Mouse (Mus musculus): Measurements from ENCODE around the gene 1110032A03Rik. TPM values are rescaled to one million over a fixed set of nuclear protein-coding genes. Genes with fewer than 3 reads are reported as not detected.
A peak's percentile ranks its signal among the peaks of the same experiment; 100 is the strongest.

Gene 1110032A03Rik
- polyA plus RNA-seq, 1 experiment from 2014 or later = 35.6 TPM

DNA sequence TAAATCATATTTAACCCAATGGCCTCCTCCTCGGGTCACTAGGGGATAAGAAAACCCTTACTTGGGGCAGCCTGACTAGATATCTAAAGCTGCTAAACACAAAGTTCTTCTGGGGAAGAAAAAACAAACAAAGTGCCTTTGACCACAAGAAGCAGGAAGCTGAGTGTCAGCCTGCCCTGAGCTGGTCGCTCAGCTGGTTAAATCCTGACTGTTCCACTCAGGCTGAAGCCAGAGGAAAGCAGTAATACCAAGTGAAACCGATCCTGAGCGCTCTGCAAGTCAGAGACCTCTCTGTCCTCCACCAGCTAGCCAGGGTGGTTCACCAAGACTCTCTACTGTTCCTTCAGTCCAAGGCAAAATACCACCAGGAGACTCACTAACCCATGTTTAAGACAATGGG, 45.7 kb downstream of the 1110032A03Rik start:
- TF ChIP-seq CTCF (IDR thresholded peaks at IDR 0.05; ENCODE audit: low read depth) = no peak
- Histone ChIP-seq H3K4me3 (ENCODE audit: low read depth, low read length) (no peak overlapping the region), H3K36me3 (ENCODE audit: control insufficient read depth, insufficient read depth) (no peaks in the 10 kb centered on the region), H3K4me2 (replicated peaks; ENCODE audit: low read depth) (no peak overlapping the region), H3K4me1 (replicated peaks; ENCODE audit: control insufficient read depth, insufficient read depth, low read length) (no peaks in the 10 kb centered on the region), H3K9ac (ENCODE audit: low read depth, low read length) (no peak overlapping the region), H3K9me3 (ENCODE audit: control insufficient read depth) (no peaks in the 10 kb centered on the region), H3K27ac (ENCODE audit: low read depth, low read length) (no peak overlapping the region), H3K27me3 (replicated peaks; ENCODE audit: control insufficient read depth, insufficient read depth, low read length) (no peaks in the 10 kb centered on the region)
- ATAC-seq = no peak
- WGBS = 54% methylated on average over 4 of the region's 4 CpGs

DNA sequence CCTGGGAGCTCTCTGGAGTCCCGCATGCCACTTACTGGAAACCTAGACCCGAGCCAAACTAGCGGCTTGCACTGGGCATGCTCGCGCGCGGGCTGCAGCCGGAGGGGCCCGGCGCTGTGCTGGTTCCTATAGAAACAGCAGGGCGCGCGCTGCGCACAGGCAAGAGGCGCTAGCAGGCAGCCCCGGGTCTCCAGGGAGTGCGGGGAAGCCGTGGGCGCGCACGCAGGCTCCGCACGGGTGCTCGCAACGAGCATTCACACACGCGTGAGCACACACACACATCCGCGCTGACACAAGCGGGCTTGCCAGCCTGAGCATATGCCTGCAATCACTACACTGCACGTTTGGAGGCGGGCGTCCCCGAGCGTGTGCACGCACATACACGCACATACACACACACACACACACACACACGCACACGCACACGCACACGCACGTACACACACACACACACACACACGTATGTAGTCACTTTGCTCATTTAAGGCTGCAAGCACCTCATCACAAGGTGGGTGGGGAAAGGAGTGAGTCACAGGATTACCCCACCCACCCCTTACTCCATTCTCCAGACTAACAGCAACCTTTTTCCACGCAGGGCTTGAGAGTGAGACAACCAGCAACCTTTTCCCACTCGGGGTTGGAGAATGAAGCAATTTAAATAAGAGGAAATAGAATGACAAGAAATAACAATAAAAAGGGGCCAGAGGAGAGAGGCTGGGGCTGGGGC, 47.2 kb downstream of the 1110032A03Rik start:
- under 1% methylated on average over 45 of the region's 45 CpGs for WGBS
- H3K36me3 ChIP-seq (ENCODE audit: control insufficient read depth, insufficient read depth) = no peaks in the 10 kb centered on the region
- ATAC-seq = peak; percentile 76
- no peaks in the 10 kb centered on the region for H3K9me3 ChIP-seq (ENCODE audit: control insufficient read depth)
- H3K27me3 ChIP-seq (replicated peaks; ENCODE audit: control insufficient read depth, insufficient read depth, low read length) = no peaks in the 10 kb centered on the region
- no peaks in the 10 kb centered on the region for H3K4me1 ChIP-seq (replicated peaks; ENCODE audit: control insufficient read depth, insufficient read depth, low read length)
- no peak overlapping the region for H3K27ac ChIP-seq (ENCODE audit: low read depth, low read length)
- H3K9ac ChIP-seq (ENCODE audit: low read depth, low read length) = peak overlapping the region; percentile 40
- peak overlapping the region; percentile 98 for H3K4me2 ChIP-seq (replicated peaks; ENCODE audit: low read depth)
- H3K4me3 ChIP-seq (ENCODE audit: low read depth, low read length) = peak overlapping the region; percentile 55
- TF ChIP-seq CTCF (IDR thresholded peaks at IDR 0.05; ENCODE audit: low read depth) = peak; percentile 46

DNA sequence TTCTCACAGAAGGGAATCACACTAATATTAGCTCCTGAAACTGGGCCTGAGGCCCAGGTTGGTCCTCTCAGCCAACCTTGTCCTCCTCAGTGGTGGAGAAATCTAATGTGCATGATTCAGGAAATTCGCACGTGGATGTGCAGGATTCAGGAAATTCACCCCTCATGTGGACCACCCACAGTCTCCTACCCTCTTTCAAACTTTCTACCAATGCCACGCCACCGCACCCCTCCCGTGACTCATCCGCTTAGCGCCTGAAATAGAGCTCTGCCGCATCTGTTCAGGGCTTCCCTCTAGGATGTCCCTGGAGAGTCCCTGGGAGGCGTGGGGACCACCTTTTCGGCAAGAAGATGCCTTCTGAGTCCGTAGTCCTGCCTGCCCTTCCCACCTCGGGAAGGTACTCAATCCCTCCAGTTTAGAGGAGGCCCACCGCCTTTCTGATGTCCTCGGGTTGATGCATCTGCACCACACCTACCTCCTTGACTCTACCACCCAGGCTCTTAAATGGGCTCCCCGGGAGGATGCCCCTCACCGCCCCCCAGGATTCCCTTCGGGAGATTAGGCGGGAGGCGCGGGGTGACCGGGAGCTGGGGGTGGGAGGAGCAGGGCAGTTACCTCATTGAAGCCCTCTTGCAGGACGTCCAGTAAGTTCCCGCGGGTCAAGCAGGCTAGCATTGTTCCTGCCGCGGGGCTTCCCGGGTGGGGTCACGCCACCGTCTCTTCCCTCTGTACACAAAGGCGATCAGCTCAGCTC, 48.0 kb downstream of the 1110032A03Rik start:
- Histone ChIP-seq H3K9me3 (ENCODE audit: control insufficient read depth) (no peaks in the 10 kb centered on the region), H3K36me3 (ENCODE audit: control insufficient read depth, insufficient read depth) (no peaks in the 10 kb centered on the region), H3K4me3 (ENCODE audit: low read depth, low read length) (peak overlapping the region; percentile 55), H3K9ac (ENCODE audit: low read depth, low read length) (peak overlapping the region; percentile 40), H3K4me2 (replicated peaks; ENCODE audit: low read depth) (peak overlapping the region; percentile 98), H3K27me3 (replicated peaks; ENCODE audit: control insufficient read depth, insufficient read depth, low read length) (no peaks in the 10 kb centered on the region), H3K4me1 (replicated peaks; ENCODE audit: control insufficient read depth, insufficient read depth, low read length) (no peaks in the 10 kb centered on the region), H3K27ac (ENCODE audit: low read depth, low read length) (no peak overlapping the region)
- no peak for ATAC-seq
- WGBS = 14% methylated on average over 30 of the region's 30 CpGs
- TF ChIP-seq CTCF (IDR thresholded peaks at IDR 0.05; ENCODE audit: low read depth) = no peak

DNA sequence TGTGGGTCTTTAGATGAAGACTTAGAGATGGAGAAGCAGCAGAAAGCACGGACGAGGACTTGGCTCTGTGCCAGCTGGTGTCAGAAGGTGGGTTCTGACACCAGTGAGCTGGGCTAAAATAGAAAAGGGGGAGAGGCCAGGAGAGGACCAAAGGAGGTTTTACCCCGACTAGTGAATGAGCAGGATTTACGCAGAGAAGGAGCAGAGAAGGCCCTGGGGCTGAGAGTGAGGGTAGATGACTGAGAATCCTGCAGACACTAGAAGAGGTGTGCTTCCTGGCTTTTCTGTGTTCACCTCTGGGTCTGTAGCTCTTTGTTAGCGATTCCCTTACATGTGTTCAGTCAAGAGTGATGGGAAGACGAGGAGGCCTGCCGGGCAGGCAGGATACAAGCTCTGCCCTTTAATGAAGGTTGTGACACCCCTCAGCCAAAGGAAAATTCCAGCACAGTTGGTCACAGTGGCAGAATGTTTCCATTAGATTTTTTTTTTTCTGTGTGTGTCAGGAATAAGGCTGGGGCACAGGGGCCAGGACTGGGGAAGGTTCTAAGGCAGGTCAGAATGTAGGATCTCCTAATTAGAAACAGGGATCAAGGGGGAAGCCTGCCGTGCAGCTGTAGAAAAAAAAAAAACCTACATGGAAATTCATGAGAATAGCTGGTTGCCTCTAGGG, 49.3 kb downstream of the 1110032A03Rik start:
- no peaks in the 10 kb centered on the region for H3K4me1 ChIP-seq (replicated peaks; ENCODE audit: control insufficient read depth, insufficient read depth, low read length)
- no peak for TF ChIP-seq CTCF (IDR thresholded peaks at IDR 0.05; ENCODE audit: low read depth)
- H3K9ac ChIP-seq (ENCODE audit: low read depth, low read length) = no peak overlapping the region
- no peak overlapping the region for H3K4me2 ChIP-seq (replicated peaks; ENCODE audit: low read depth)
- 68% methylated on average over 8 of the region's 8 CpGs for WGBS
- H3K4me3 ChIP-seq (ENCODE audit: low read depth, low read length) = no peak overlapping the region
- H3K27me3 ChIP-seq (replicated peaks; ENCODE audit: control insufficient read depth, insufficient read depth, low read length) = no peaks in the 10 kb centered on the region
- no peaks in the 10 kb centered on the region for H3K36me3 ChIP-seq (ENCODE audit: control insufficient read depth, insufficient read depth)
- ATAC-seq = no peak
- no peak overlapping the region for H3K27ac ChIP-seq (ENCODE audit: low read depth, low read length)
- H3K9me3 ChIP-seq (ENCODE audit: control insufficient read depth) = no peaks in the 10 kb centered on the region

DNA sequence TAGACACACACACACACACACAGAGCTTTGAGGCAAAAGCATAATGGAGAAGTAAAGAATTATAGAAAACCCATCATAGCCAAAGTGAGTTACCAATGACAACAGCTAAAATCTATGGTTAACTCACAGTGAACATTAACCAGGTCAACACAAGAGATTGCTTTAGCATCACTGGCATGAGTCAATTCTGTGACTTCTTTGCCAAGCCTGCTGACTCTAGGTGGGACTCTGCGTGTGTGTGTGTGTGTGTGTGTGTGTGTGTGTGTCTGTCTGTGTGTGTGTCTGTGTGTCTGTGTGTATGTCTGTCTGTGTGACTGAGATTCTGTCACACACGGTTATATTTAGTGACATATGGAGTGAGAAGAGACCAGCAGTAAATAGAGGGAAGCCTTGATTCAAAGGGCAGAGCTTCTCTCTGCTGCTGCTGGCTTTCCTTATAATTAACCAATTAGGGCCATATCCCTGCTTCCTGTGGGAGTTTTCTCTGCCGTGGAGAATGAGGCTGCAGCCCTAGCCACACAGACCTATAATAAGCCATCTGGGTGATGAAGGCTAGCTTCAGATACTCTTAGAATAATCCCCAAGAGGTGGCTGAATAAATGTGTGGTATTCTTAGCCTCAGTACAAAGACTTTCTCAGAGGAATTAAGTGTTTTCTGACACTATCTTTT, 50.5 kb downstream of the 1110032A03Rik start:
- H3K9me3 ChIP-seq (ENCODE audit: control insufficient read depth) = no peaks in the 10 kb centered on the region
- 53% methylated on average over 3 of the region's 3 CpGs for WGBS
- H3K4me1 ChIP-seq (replicated peaks; ENCODE audit: control insufficient read depth, insufficient read depth, low read length) = no peaks in the 10 kb centered on the region
- TF ChIP-seq CTCF (IDR thresholded peaks at IDR 0.05; ENCODE audit: low read depth) = no peak
- H3K36me3 ChIP-seq (ENCODE audit: control insufficient read depth, insufficient read depth) = no peaks in the 10 kb centered on the region
- H3K27me3 ChIP-seq (replicated peaks; ENCODE audit: control insufficient read depth, insufficient read depth, low read length) = no peaks in the 10 kb centered on the region
- H3K27ac ChIP-seq (ENCODE audit: low read depth, low read length) = no peak overlapping the region
- no peak overlapping the region for H3K4me3 ChIP-seq (ENCODE audit: low read depth, low read length)
- no peak overlapping the region for H3K9ac ChIP-seq (ENCODE audit: low read depth, low read length)
- ATAC-seq = no peak
- no peak overlapping the region for H3K4me2 ChIP-seq (replicated peaks; ENCODE audit: low read depth)

DNA sequence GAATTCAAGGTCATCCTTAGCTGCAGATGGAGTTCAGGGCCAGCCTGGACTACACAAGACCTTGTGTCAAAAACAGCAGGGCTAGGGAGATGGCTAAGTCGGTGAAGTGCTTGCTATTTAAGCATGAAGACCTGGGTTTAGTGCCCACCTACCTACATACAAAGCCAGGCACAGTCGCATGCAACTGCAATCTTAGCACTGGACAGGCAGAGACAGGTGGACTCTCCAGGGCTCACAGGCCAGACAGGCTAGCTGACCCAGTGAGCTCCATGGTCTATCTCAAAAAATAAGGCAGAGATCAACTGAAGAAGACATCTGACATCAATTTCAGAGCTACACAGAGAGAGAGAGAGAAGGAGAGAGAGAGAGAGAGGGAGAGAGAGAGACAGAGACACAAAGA, 51.2 kb downstream of the 1110032A03Rik start:
- Histone ChIP-seq H3K4me3 (ENCODE audit: low read depth, low read length) (no peak overlapping the region), H3K36me3 (ENCODE audit: control insufficient read depth, insufficient read depth) (no peaks in the 10 kb centered on the region), H3K4me2 (replicated peaks; ENCODE audit: low read depth) (no peak overlapping the region), H3K27ac (ENCODE audit: low read depth, low read length) (no peak overlapping the region), H3K4me1 (replicated peaks; ENCODE audit: control insufficient read depth, insufficient read depth, low read length) (no peaks in the 10 kb centered on the region), H3K9me3 (ENCODE audit: control insufficient read depth) (no peaks in the 10 kb centered on the region), H3K9ac (ENCODE audit: low read depth, low read length) (no peak overlapping the region), H3K27me3 (replicated peaks; ENCODE audit: control insufficient read depth, insufficient read depth, low read length) (no peaks in the 10 kb centered on the region)
- TF ChIP-seq CTCF (IDR thresholded peaks at IDR 0.05; ENCODE audit: low read depth) = no peak
- ATAC-seq = no peak
- 88% methylated on average over 2 of the region's 2 CpGs for WGBS

Measured in intestine, postnatal 0 days (tissue).